Mouse (Mus musculus): ENCODE measurements around the gene Disc1.

DNA sequence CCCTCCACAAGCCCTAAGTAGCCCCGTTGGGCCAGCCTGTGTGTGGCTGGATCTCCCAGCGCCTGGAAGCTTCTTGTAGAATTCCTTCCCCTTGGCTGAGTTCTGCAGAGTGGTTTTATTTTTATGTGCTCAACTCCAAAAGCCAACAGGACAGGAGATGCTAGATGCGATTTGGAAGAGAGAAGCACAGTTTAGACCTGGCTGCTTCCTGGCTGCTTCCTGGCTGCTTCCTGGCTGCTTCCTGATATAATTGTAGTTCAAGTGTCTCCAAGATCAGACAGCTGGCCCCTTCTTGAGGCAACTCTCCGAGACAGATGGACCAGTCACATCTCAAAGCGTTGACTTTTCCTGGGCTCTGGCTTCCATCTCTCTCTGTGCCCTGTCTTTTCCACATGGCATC, 139.7 kb downstream of the Disc1 start:
- no peak for TF ChIP-seq TAL1 (IDR thresholded peaks at IDR 0.05; ENCODE audit: low read length)
- no peak for TF ChIP-seq GATA1 (IDR thresholded peaks at IDR 0.05; ENCODE audit: low read length)

Data from erythroblast, embryonic 14.5 days (primary cell).